Mouse (Mus musculus): Measurements from ENCODE around the gene Kcnc1. TPM values are rescaled to one million over a fixed set of nuclear protein-coding genes. Genes with fewer than 3 reads are reported as not detected.

Kcnc1 gene
- total RNA-seq, 2 experiments from 2014 or later = not detected

GRCm38 (mm10) chr7:46418102-46418622, 21.9 kb downstream of the Kcnc1 start:
- ATAC-seq (replicated peaks; ENCODE audit: poor library complexity, severe bottlenecking) = no peak

DNA sequence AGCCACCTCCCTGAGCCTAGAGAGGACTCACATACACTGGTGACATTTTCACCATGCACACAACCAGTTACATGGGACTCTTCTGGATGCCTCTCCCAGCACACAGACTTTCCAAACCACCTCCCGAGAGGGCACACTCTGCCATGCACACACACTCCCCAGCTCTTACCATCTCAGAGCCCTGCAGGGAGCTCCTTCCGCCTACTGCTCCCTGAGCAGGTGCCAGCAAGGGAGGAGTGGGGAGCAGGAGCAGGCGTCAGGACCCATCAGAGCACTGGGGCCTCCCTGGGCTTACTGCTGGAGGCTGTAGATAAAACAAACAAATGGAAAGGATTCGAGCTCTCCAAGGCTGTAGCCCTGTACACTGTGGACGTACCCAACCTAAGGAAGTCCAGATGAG, 25.2 kb downstream of the Kcnc1 start:
- no peak for ATAC-seq (replicated peaks; ENCODE audit: poor library complexity, severe bottlenecking)

DNA sequence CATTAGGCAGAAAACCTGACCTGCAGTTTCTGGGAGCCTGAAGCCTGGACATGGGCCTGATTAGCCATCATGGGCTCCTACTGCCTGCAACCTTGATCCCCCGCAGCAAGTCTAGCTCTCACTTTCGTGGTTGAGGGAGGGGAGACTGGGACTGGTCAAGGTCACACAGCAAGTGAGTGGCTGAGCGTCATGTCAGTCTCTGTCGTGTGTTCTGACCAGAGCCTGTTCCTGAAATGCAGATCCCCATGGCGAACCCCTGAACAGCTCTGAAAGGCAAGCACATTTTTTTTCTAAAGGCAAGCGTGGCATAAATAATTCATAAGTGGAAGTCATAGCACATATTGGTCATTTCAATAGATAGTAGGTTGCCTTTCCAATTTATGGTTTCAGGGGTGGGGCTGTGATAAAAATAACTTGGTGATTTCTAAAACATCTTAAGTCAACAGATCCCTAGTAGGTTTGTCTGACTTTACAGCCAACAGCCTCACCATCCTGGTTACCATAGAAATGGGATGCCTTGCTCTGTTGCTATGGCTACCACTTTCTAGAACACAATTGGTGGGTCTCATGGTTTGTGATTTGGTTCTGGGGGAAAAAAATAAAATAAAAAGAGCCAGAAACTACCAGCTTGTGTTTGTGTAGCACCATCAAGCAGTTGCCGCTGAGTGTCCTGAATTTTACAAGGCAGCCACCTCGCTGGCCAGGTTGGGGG, 25.9 kb downstream of the Kcnc1 start:
- no peak for ATAC-seq (replicated peaks; ENCODE audit: poor library complexity, severe bottlenecking)

- ATAC-seq (replicated peaks; ENCODE audit: poor library complexity, severe bottlenecking) = peak; percentile 73
Observed at GRCm38 (mm10) chr7:46422764-46423412, 26.6 kb downstream of the Kcnc1 start.

- ATAC-seq (replicated peaks; ENCODE audit: poor library complexity, severe bottlenecking) = no peak
Observed at GRCm38 (mm10) chr7:46423951-46424350, 27.7 kb downstream of the Kcnc1 start.

DNA sequence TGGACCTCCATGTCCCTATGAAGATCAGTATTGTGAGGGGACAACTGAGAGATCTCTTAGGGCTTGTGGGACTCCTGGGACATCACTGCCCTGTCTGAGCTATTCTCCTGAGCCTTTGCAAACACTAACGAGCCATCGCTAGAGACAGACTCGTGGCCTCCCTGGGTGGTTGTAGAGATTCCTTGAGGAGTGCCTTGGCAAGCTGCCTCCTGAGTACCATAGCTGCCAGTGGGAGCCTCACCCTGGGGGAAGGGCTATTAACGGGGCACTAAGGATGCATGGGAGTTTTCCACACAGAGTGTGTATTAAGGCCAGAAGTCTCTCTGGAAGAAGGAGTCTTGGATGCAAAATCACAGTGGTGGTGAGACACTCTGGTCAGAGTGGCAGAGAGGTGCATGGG, 28.7 kb downstream of the Kcnc1 start:
- ATAC-seq (replicated peaks; ENCODE audit: poor library complexity, severe bottlenecking) = no peak

DNA sequence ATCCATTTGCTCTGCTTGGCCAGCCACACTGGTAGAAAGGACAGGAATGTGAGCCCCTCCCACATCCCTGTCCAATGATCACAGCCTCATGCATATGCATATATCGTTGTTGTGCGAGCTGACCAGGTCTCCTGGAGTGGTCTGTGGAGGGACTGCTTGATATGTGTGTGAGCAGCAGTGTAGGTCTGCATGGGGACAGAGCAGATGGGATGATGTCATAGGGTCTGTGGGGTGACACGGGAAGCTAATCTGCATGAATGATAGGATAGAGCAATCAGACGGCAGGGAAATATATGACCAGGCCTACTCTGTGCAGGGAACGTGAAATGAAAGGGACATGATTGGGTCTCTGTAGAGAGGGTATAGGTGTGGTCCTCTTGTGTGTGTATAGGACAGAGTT, 37.6 kb downstream of the Kcnc1 start:
- ATAC-seq (replicated peaks; ENCODE audit: poor library complexity, severe bottlenecking) = no peak

GRCm38 (mm10) chr7:46435833-46436232, 39.5 kb downstream of the Kcnc1 start:
- ATAC-seq (replicated peaks; ENCODE audit: poor library complexity, severe bottlenecking) = no peak

- ATAC-seq (replicated peaks; ENCODE audit: poor library complexity, severe bottlenecking) = no peak
Observed at GRCm38 (mm10) chr7:46438537-46439141, 42.3 kb downstream of the Kcnc1 start.

DNA sequence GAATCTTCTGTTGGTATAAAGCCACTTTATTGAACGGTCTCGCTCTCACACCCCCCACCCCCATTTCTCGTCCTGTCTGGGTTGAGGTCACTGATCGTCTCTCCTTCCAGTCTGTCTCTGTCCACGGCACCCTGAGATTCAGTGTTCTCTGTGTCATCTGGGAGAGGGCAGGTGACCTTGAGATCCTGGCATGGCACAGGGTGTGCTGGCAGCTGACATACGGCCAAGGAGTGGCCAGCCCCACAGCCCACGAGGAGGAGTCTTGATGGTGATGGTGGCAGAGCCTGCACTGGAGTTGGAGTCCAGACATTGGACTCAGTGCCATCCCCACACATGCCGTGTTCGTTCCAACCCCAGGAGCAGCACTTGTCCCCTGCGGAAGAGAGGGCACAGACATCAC, 46.9 kb downstream of the Kcnc1 start:
- ATAC-seq (replicated peaks; ENCODE audit: poor library complexity, severe bottlenecking) = no peak

- ATAC-seq (replicated peaks; ENCODE audit: poor library complexity, severe bottlenecking) = peak; percentile 77
Observed at GRCm38 (mm10) chr7:46445896-46446295, 49.6 kb downstream of the Kcnc1 start.

DNA sequence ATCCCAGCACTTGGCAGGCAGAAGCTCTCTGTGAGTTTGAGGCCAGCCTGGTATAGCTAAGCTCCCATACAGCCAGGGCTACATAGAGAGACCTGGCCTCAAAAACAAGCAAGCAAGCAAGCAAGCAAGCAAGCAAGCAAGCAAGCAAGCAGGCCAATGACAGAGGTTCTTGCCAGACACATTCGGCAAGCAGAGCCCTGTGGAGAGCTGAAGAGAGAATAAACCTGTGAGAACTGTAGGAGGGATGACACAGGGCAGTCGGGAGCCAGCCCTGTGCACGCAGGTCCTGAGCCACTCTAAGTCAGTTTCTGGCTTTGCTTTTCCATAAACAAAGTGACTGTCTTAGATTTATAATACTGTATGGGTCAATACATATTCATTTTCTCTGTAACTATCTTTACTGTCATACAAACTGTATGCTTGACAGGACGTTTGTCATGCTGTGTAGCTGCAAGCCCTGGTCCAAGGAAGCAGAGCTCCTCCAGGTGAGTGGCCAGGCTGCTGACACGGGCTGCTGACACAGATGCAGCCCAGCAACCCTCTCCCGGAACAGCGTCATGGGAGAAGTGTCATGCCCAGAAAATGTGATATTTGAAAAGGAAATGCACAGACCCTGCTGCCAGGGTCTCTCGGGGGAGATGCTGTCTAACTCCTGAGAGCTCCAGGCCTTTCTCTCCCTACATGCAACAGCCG, 51.3 kb downstream of the Kcnc1 start:
- no peak for ATAC-seq (replicated peaks; ENCODE audit: poor library complexity, severe bottlenecking)

- no peak for ATAC-seq (replicated peaks; ENCODE audit: poor library complexity, severe bottlenecking)
Observed at GRCm38 (mm10) chr7:46448922-46449645, 52.8 kb downstream of the Kcnc1 start.

DNA sequence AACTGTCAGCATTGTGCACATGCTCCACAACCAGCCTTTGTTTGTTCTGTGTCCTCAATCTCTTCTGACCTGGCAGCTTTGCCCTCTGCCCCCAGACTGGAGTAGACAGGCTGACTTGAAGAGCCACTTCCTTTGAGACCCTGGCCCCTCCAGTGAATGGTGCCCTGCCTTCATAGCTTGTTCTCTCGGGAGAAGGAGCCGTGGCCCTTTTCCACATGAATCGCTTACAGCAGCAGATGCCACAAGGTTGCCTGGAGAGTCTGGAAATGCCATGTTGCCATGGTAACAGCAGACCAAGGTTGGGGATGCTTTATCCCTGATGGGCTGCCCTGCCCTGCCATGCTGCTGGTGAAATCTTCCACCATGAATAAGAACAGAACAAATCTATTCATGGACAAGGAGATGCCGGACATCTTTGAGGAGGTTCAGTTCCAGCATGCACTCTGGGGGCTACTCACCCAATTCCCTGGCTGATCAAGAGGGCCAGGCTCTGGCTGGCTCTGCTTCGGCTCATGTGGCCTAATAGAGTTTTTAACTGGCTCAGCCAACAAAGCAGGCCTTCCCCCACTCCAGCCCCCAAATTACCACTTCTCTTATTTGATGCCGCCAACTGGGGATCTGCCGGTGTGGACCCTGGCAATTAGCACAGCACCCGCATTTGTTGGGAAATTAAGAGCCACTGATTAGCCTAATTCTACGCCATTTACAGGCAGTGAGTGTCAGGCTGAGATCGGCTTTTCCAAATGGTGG, 57.8 kb downstream of the Kcnc1 start:
- ATAC-seq (replicated peaks; ENCODE audit: poor library complexity, severe bottlenecking) = no peak

GRCm38 (mm10) chr7:46457889-46458288, 61.6 kb downstream of the Kcnc1 start:
- no peak for ATAC-seq (replicated peaks; ENCODE audit: poor library complexity, severe bottlenecking)

DNA sequence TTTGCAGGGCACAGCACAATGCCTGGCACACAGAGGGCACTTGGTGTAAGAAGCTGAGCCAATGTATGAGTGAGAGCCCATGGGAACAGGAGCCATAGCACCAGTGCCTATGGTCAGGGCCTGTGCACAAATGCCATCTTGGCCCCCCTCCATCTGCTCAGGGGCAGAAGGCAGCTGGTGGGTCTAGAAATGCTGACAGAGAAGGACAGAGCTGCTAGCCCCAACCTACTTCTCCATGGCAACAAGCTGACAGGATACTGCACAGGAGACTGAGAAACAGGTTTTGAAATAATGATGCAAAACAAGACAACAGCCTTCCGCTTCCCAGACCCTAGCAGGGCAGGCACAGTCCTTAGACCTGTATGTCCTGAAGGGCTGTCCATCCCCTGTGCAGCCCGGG, 62.9 kb downstream of the Kcnc1 start:
- ATAC-seq (replicated peaks; ENCODE audit: poor library complexity, severe bottlenecking) = no peak

GRCm38 (mm10) chr7:46459605-46460245, 63.4 kb downstream of the Kcnc1 start:
- ATAC-seq (replicated peaks; ENCODE audit: poor library complexity, severe bottlenecking) = no peak

DNA sequence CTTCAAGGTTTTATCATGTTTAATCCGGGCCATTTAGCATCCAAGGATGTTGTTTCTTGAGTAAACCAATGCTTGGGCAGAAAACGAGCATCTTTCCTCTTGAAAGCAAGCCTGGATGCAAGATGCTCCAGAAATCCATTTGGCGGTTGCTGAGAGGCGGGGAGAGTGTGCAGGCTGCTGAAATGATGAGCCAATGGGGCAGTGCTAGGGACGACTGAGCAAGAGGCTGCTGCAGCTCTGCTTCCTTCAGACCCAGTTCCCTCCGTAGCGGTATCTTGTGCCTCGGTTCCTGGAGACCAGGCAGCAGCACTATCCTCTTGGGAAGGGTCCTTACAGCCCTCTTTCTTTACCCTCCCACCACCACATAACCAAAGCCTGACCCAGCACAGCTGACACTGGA, 66.0 kb downstream of the Kcnc1 start:
- ATAC-seq (replicated peaks; ENCODE audit: poor library complexity, severe bottlenecking) = no peak

DNA sequence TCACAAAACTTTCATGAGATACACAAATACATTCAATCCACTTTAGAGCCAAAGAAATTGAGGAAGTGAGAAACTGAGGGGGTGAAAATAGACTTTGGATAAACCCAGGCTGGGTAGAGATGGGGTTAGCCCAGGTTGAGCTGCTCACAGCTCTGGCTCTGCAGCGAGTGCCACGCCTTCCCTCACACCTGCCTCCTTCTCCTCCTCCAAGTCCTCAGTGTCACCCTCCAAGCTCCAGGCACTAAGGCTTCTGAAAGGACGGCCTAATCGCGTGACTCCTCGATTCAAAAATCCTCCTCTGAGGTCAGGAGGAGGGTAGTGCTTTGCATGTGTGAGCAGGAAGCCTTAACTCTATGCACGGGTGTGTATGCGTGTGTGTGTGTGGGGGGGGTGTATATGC, 66.8 kb downstream of the Kcnc1 start:
- ATAC-seq (replicated peaks; ENCODE audit: poor library complexity, severe bottlenecking) = no peak

All from granulocyte monocyte progenitor cell, adult 5-6 weeks (primary cell).